Mouse (Mus musculus): ENCODE results near the gene Oasl2.
"Not testable (repeated sequence)": the region's sequence is repeated elsewhere in the genome, so short reads cannot be mapped to it uniquely, and the experiment has no call there.

Oasl2 gene

GRCm38 (mm10) chr5:114916777-114917176 lies 20.0 kb downstream of the Oasl2 start:
- no peak for DNase-seq

GRCm38 (mm10) chr5:114917357-114917756 lies 20.6 kb downstream of the Oasl2 start:
- DNase-seq, result not testable (repeated sequence)

DNA sequence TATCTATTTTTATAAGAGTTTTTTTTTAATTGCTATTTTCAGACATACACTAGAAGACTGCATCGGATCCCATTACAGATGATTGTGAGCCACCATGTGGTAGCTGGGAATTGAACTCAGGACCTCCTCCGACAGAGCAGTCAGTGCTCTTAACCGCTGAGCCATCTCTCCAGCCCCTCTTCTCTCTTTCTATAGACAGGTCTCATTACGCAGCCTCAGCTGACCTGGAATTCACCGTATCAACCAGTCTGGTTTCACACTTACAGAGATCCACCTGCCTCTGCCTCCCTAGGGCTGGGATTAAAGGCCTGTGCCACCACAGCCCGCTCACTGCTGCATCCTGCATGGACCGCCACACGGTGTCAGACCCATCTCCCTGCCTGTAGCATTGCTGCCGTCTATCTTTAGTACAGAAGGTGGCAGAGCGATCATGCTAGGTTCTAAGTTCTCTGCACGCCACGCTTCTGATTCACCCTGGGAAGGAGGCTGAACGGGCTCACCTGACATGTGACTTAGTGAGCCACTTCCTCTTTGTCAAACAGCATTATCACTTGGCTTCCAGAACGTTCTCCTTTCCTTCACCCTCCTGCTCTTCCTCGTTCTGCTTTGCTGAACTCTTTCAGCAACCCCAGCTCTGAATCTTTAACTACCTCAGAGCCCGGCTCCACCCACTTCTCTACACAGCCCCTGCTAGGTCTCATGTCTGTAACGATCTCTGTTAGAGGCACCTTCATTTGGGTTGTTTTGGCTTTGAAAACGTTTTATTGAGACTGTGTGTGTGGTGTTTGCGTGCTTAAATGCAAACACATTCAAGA lies 25.0 kb downstream of the Oasl2 start:
- no peak for DNase-seq

GRCm38 (mm10) chr5:114922366-114922731 lies 25.6 kb downstream of the Oasl2 start:
- no peak for DNase-seq

DNA sequence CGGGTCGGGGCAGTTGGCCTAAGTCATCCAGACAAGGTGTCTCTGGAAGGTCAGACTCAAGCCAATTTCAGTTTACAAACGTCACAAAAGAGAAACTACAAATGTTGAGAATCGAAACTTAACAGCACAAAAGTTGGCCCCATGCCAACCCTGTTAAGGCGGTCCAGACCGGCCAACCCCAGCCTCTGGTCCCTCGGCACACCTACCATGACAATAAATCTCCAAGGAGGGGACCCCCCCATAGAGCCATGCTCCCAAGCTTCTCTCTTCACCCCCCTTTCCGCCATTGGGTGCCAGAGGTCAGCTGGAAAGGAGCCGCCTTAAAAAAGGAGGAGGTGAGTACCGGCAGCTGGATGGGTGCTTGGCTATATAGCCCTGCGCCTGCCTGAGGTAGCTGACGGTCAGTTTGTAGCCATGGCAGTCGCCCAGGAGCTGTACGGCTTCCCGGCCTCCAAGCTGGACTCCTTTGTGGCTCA lies 26.3 kb downstream of the Oasl2 start, which contains the start of gene Oasl1:
Gene Oasl1, plus strand, starts transcription at position 243 of the 476 bp plus-strand sequence.
- no peak for DNase-seq

DNA sequence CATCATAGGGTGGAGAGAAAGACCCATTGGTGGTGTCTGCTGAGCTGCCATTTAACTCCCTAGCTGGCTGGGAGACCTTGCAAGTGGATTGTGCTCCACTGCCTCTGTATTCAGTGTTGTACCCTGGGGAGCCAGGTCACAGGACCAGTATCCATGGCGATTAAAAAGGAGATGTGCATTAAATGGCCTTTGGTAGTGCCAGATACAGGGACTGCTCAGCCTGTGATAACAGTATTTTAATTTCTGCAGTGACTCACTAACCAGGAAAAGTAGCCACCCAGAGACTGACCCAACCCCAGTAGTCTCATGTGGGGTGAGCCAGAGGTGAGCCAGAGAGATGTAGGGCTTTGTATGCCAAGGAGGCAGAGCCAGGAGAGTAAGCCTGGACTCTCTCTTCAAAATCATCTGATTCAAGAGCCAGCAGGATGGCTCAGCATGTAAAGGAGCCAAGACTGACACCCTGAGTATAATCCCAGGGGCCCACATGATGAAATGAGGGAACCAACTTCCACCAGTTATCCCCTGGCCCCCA lies 29.5 kb downstream of the Oasl2 start:
- DNase-seq, result no peak

DNA sequence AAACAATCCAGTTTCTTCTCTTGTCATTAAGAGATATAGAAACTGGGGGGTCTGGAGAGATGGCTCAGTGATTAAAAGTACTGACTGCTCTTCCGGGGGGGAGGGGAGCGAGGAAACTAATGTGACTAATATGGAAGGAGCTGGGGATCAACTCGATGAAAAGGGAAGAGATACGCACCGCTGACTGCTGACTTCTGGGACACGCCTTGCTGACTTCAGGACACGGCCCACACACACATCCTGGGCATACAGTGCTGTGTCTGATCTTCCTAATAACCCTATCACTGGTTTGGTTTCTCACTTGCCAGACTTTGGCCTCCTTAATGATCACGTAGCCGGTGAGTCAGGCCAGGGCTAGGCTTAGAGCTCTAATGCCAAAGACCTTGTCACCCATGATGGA lies 30.0 kb downstream of the Oasl2 start:
- no peak for DNase-seq

DNA sequence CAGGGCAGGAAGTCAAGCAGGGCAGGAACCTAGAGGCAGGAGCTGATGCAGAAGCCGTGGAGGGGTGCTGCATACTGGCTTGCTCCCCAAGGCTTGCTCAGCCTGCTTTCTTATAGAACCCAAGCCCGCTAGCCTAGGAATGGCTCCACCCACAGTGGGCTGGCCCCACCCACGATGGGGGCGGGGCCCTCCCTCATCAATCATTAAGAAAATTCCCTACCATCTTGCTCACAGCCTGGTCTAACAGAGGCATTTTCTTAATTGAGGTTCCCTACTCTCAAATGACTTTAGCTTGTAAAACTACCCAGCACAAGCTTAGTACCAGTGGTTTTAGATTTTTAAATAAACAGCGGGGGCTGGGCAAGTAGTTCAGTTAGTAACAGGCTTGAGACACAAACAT lies 34.9 kb downstream of the Oasl2 start:
- no peak for DNase-seq

DNA sequence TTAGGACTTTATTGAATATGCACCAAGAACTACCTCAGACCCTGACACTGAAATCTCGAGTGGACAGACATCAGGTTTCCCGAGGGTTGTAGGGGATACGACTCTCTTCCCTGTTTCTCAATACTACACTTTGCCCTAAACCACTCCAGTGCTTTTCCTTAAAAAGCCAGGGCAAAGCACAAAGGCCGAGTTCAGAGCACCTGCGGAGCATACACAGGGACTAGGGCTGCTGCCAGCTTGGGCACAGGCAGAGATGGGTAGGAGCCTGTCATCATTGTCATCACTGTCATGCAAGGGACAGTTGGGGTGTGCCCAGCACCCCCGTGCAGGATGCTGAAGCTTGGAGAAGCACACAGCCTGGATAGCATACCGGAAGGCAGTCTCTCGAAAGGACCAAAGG lies 36.5 kb downstream of the Oasl2 start:
- DNase-seq, result no peak

DNA sequence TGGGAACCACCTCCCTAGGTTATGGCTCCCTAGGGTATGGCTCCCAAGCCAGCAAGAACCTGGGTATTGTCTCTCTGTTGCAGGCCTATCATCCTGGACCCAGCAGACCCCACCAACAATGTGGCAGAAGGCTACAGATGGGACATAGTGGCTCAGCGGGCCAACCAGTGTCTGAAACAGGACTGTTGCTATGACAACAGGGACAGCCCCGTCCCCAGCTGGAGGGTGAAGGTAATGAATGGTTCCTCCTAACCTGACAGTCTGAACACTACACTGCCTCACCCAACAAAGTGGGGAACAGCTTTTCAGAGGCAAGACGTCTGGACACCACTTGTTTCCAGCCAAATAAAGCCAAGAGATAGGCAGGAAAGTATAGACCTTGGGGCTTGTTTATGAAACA lies 39.1 kb downstream of the Oasl2 start:
- no peak for DNase-seq

DNA sequence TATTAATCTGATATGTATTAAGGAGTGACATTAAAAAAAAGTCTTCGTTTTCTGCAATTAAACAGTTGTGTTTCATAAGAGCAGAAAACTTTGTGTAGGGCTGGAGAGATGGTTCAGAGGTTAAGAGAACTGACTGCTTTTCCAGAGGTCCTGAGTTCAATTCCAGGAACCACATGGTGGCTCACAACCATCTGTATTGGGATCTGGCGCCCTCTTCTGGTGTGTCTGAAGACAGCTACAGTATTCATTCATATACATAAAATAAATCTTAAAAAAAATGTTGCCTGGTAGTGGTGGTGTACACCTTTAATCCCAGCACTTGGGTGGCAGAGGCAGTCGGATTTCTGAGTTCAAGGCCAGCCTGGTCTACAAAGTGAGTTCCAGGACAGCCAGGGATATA lies 44.4 kb downstream of the Oasl2 start:
- peak; percentile 18 for DNase-seq

GRCm38 (mm10) chr5:114942074-114942765 lies 45.5 kb downstream of the Oasl2 start, which contains the start of gene 2210016L21Rik:
TSS of gene 2210016L21Rik (plus strand) at chr5:114942158.
- DNase-seq, result peak; percentile 88

- no peak for DNase-seq
Measured at GRCm38 (mm10) chr5:114942766-114943130, 46.0 kb downstream of the Oasl2 start.

DNA sequence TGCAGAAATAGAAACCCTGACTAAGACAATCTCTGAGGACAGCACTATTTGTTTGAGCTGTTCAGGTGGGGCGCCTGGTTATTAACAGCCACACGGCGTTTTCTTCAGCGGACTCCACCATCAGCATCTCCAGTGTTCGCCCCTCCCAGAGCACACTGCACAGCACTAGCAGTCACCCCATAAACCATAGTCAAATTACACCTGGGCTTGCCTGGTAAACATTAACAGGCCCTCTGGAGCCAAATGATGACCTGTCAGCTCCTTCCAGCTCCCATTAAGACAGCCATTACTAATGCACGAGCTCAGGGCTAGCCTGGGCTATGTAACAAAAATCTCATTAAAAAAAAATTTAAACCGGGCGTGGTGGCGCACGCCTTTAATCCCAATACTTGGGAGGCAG lies 48.3 kb downstream of the Oasl2 start:
- DNase-seq, result no peak

DNA sequence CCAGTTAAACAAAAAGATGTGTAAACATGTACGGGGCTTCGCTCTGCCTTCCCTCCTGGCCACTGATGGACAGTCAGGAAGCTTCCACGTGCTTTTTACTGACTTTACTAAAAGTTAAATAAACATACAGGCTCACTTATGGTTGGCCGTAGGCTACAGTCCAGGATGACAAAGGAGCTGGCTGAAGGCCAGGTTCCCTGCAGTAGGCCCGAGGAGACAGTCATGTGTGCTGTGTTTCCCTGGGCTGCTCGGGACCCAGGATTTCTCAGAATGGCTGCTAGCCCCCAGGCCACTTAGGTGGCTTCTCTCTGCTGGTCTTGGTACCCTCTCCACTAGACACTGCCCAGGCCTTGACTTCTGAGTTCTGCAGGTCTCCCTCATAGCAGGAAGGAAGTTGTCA lies 52.2 kb downstream of the Oasl2 start:
- DNase-seq, result peak; percentile 67

GRCm38 (mm10) chr5:114949316-114949715 lies 52.6 kb downstream of the Oasl2 start:
- peak; percentile 67 for DNase-seq

GRCm38 (mm10) chr5:114949812-114950211 lies 53.1 kb downstream of the Oasl2 start:
- no peak for DNase-seq

GRCm38 (mm10) chr5:114950669-114951068 lies 53.9 kb downstream of the Oasl2 start:
- DNase-seq, result peak; percentile 12

DNA sequence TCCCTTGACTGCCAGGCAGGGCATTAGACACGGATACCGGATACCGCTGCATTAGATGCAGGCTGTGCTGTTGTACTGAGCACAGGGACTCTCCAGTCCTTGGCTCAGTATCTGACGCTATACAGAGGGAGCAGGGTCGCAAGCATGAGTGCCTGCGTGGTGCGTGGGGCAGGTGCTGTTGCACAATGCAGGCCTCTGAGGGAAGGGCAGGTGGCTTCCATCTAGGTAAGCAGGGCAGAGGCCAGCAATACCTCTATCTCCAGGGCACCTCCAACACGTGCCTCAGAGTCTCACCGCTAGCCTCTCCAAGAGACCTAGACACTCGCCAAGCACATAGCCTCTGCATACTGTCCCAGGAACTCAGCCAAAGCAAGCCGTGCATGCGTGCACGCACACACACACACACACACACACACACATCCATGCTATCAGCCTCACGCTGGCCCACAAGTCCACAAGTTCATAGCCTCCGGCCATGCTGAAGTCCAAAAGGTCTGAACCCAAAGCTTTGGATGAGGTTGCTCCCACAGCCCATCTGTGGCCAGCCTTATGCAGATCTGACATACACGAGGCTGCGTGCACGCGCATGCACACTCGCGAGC lies 54.6 kb downstream of the Oasl2 start:
- DNase-seq, result peak; percentile 10

DNA sequence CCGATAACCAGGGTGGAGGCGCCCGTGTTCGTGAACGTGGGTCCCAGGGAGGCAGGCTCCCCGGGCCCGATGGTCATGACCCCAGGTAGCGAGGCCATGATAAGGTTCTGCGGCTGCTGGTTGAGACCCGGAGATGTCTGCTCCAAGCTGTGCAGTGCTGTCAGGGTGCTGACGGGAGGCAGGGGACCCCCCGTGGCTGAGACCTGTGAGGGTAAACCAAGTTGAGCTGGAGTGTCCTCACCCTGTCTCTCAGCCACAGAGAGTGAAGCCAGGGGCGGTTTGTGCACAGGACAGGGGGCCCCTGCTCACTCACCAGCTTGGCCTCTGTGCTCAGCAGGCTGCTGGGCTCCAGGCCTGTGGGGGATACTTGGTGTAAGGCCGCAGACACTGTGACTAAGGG lies 56.6 kb downstream of the Oasl2 start:
- DNase-seq, result no peak

- no peak for DNase-seq
Measured at GRCm38 (mm10) chr5:114958069-114958468, 61.3 kb downstream of the Oasl2 start.
